Mouse (Mus musculus): ENCODE data around the gene Nmu.

DNA sequence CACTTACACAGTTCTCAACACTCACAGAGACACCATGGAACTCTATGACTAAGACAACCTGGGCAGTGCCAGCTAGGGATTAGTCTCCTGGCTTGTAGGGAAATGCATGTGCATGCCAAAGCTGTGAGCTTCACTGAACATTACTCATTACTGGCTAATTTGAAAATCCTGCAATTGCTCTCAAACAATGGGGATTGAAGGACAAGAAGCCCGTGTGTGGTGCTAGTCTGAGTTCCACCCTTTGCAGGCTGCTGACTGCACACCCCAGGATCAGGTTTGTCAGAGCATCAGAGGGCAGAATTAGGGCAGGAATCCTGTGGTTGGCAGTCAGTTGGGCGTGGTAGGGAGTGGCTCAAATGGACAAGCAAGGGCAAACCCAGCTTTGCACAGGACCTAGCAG lies 17.5 kb downstream of the Nmu start:
- TF ChIP-seq CTCF (IDR thresholded peaks at IDR 0.05; ENCODE audit: low read depth, low read length) (no peak), GATA1 (IDR thresholded peaks at IDR 0.05; ENCODE audit: borderline replicate concordance, low read length) (no peak), TAL1 (conservative IDR thresholded peaks at IDR 0.05; ENCODE audit: low read depth, low read length) (no peak), POLR2AphosphoS5 (IDR thresholded peaks at IDR 0.05; ENCODE audit: insufficient replicate concordance, low read depth, low read length) (no peak), GATA2 (IDR thresholded peaks at IDR 0.05; ENCODE audit: borderline replicate concordance, low read depth, low read length) (no peak)

Data from G1E (cell line).